ENCODE assay signal across 11 mouse cellular contexts in the genomic region with DNA sequence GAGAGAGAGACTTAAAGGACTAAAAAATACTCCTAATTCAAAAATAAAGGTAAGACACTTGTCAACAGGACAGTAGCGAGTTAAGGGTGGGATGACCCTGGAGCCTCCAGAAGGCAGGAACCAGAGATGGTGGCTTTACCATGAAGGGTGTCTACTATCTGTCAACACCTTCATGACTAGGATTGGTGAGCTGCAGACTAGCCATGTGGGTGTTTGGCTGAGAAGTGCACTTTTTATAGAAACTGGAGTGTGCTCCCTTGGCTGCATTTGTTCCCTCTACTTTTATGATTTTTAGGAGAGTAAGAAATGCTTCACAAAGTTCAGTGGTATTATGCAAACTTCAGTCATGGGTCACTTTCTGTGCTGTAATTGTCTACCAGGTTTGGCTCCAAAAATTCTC.
"Had no signal": no experiment of that assay in that cellular context is flagged by ENCODE, and none has a peak within 500 bp of the region (broad histone marks: within the 10 kb centered on the region; RNA-seq: fewer than 3 reads in every experiment).

No protein-coding gene starts in this region.

- DNase-seq: kidney, adult 11 months; kidney, adult 8-10 months; kidney, postnatal 10 days; kidney, postnatal 36 days; layer of hippocampus, postnatal 36 days; liver, postnatal 0 days; lung, embryonic 14.5 days; spleen, adult 18-20 months; thymus, adult 2 months; thymus, postnatal 14 days; thymus, postnatal 4 days had no signal
